Mouse (Mus musculus): ENCODE data around the gene Pbx1. TPM values are rescaled to one million over a fixed set of nuclear protein-coding genes. Genes with fewer than 3 reads are reported as not detected.

Gene Pbx1
- polyA plus RNA-seq, 2 experiments = 26.5 to 48.2 TPM

- WGBS = 79% methylated on average over 18 of the region's 18 CpGs
- DNase-seq (ENCODE audit: low spot score) (no peak), ATAC-seq (ENCODE audit: low FRiP score, low read depth) (no peak)
- no peaks in the 10 kb centered on the region for H3K9me3 ChIP-seq (ENCODE audit: control insufficient read depth, low read length)
- TF ChIP-seq POLR2A (IDR thresholded peaks at IDR 0.05; ENCODE audit: borderline replicate concordance, extremely low read depth, insufficient read depth, insufficient read length) = no peak
- H3K36me3 ChIP-seq (ENCODE audit: control insufficient read depth, insufficient read depth, low read length) = 0 out of 2 replicates have a peak, but pooled peaks cover 5% of the 10 kb centered on the region
- H3K4me3 ChIP-seq (replicated peaks; ENCODE audit: low read length) = no peak overlapping the region
- no peak overlapping the region for H3K9ac ChIP-seq (ENCODE audit: low read depth, low read length, severe bottlenecking)
- H3K4me2 ChIP-seq (replicated peaks; ENCODE audit: low read depth, low read length, severe bottlenecking) = no peak overlapping the region
- peaks cover 17% of the 10 kb centered on the region for H3K4me1 ChIP-seq (ENCODE audit: control insufficient read depth, insufficient read depth, low read length)
- no peaks in the 10 kb centered on the region for H3K27me3 ChIP-seq (ENCODE audit: control insufficient read depth, insufficient read depth, low read length)
- H3K27ac ChIP-seq (replicated peaks; ENCODE audit: low read depth, low read length) = no peak overlapping the region
Observed at GRCm38 (mm10) chr1:168327405-168328235, 104.5 kb downstream of the Pbx1 start.

GRCm38 (mm10) chr1:168325786-168326185, 106.3 kb downstream of the Pbx1 start:
- no peak for TF ChIP-seq POLR2A (IDR thresholded peaks at IDR 0.05; ENCODE audit: borderline replicate concordance, extremely low read depth, insufficient read depth, insufficient read length)
- Histone ChIP-seq H3K9ac (ENCODE audit: low read depth, low read length, severe bottlenecking) (no peak overlapping the region), H3K36me3 (ENCODE audit: control insufficient read depth, insufficient read depth, low read length) (0 out of 2 replicates have a peak, but pooled peaks cover 5% of the 10 kb centered on the region), H3K27me3 (ENCODE audit: control insufficient read depth, insufficient read depth, low read length) (no peaks in the 10 kb centered on the region), H3K4me3 (replicated peaks; ENCODE audit: low read length) (no peak overlapping the region), H3K4me1 (ENCODE audit: control insufficient read depth, insufficient read depth, low read length) (peaks cover 17% of the 10 kb centered on the region), H3K27ac (replicated peaks; ENCODE audit: low read depth, low read length) (no peak overlapping the region), H3K4me2 (replicated peaks; ENCODE audit: low read depth, low read length, severe bottlenecking) (no peak overlapping the region), H3K9me3 (ENCODE audit: control insufficient read depth, low read length) (no peaks in the 10 kb centered on the region)
- DNase-seq (ENCODE audit: low spot score) (no peak), ATAC-seq (ENCODE audit: low FRiP score, low read depth) (no peak)
- 58% methylated on average over 4 of the region's 4 CpGs for WGBS

DNA sequence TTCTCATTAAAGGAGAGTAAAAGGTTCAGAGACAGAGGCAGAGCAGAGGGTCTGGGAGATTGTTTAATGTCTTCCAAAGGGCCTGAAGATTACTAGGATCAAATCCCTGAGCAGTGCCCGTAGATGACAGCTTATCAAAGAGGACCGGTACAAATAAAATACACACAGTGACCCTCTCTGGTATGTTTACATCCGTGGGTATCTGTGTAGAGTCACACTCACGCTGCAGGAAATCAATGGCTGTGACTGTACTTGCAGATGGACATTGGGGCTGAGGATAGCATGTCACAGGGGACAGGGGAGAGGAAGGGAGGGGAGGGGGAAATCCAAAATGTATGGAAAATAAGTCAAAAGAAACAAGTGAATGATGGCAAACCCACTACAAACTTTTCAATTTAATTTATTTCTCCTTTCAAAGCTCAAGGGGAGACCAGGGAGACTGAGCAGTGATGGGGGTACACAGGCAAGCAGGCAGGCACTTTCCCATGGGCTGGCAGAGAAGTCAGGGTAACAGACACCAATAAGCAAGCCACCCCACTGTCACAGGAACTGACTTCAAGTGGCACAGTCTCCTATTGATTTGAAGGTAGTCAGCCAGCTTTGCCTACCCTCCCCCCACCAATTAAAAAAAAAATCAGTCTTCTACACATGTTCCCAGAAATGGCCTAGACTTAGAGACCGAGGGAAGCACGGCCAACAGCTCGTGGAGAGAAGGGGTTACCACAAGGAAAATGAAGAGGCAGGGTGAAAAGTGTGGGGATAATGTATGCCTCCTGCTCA, 107.6 kb downstream of the Pbx1 start:
- Histone ChIP-seq H3K9ac (ENCODE audit: low read depth, low read length, severe bottlenecking) (no peak overlapping the region), H3K4me2 (replicated peaks; ENCODE audit: low read depth, low read length, severe bottlenecking) (no peak overlapping the region), H3K36me3 (ENCODE audit: control insufficient read depth, insufficient read depth, low read length) (0 out of 2 replicates have a peak, but pooled peaks cover 5% of the 10 kb centered on the region), H3K27me3 (ENCODE audit: control insufficient read depth, insufficient read depth, low read length) (no peaks in the 10 kb centered on the region), H3K27ac (replicated peaks; ENCODE audit: low read depth, low read length) (no peak overlapping the region), H3K4me1 (ENCODE audit: control insufficient read depth, insufficient read depth, low read length) (peaks cover 17% of the 10 kb centered on the region), H3K4me3 (replicated peaks; ENCODE audit: low read length) (no peak overlapping the region), H3K9me3 (ENCODE audit: control insufficient read depth, low read length) (no peaks in the 10 kb centered on the region)
- ATAC-seq (ENCODE audit: low FRiP score, low read depth) (no peak), DNase-seq (ENCODE audit: low spot score) (no peak)
- no peak for TF ChIP-seq POLR2A (IDR thresholded peaks at IDR 0.05; ENCODE audit: borderline replicate concordance, extremely low read depth, insufficient read depth, insufficient read length)
- 47% methylated on average over 7 of the region's 7 CpGs for WGBS

GRCm38 (mm10) chr1:168323436-168324108, 108.5 kb downstream of the Pbx1 start:
- H3K27me3 ChIP-seq (ENCODE audit: control insufficient read depth, insufficient read depth, low read length) = no peaks in the 10 kb centered on the region
- H3K9me3 ChIP-seq (ENCODE audit: control insufficient read depth, low read length) = no peaks in the 10 kb centered on the region
- peaks cover 20% of the 10 kb centered on the region for H3K4me1 ChIP-seq (ENCODE audit: control insufficient read depth, insufficient read depth, low read length)
- ATAC-seq (ENCODE audit: low FRiP score, low read depth) (no peak), DNase-seq (ENCODE audit: low spot score) (no peak)
- TF ChIP-seq POLR2A (IDR thresholded peaks at IDR 0.05; ENCODE audit: borderline replicate concordance, extremely low read depth, insufficient read depth, insufficient read length) = no peak
- 87% methylated on average over 12 of the region's 12 CpGs for WGBS
- H3K9ac ChIP-seq (ENCODE audit: low read depth, low read length, severe bottlenecking) = no peak overlapping the region
- H3K4me2 ChIP-seq (replicated peaks; ENCODE audit: low read depth, low read length, severe bottlenecking) = no peak overlapping the region
- H3K4me3 ChIP-seq (replicated peaks; ENCODE audit: low read length) = no peak overlapping the region
- no peak overlapping the region for H3K27ac ChIP-seq (replicated peaks; ENCODE audit: low read depth, low read length)
- H3K36me3 ChIP-seq (ENCODE audit: control insufficient read depth, insufficient read depth, low read length) = 0 out of 2 replicates have a peak, but pooled peaks cover 2% of the 10 kb centered on the region

DNA sequence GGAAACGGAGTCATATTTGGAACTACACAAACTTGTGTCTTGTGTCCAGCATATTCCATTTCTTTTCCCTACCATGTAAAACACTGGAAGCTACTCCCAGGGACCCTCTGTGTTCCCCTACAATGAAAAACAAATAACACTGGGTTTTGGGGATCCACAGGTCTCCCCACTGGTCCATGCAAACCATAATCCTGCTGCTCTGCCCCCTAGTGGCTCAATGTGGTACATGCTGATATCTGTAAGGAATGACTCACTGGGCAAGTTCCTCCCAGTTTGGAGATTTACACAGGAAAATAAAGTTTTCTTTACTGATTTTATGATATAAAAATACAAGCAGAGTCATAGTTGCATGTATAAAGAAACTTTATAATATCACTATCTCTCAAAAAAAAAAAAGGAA, 109.2 kb downstream of the Pbx1 start:
- peaks cover 20% of the 10 kb centered on the region for H3K4me1 ChIP-seq (ENCODE audit: control insufficient read depth, insufficient read depth, low read length)
- WGBS = 96% methylated on average over 1 of the region's 1 CpGs
- TF ChIP-seq POLR2A (IDR thresholded peaks at IDR 0.05; ENCODE audit: borderline replicate concordance, extremely low read depth, insufficient read depth, insufficient read length) = no peak

More for the DNA sequence above, 109.2 kb downstream of the Pbx1 start:
- Histone ChIP-seq H3K9me3 (ENCODE audit: control insufficient read depth, low read length) (no peaks in the 10 kb centered on the region), H3K4me2 (replicated peaks; ENCODE audit: low read depth, low read length, severe bottlenecking) (no peak overlapping the region), H3K27ac (replicated peaks; ENCODE audit: low read depth, low read length) (no peak overlapping the region), H3K4me3 (replicated peaks; ENCODE audit: low read length) (no peak overlapping the region), H3K36me3 (ENCODE audit: control insufficient read depth, insufficient read depth, low read length) (no peaks in the 10 kb centered on the region), H3K27me3 (ENCODE audit: control insufficient read depth, insufficient read depth, low read length) (no peaks in the 10 kb centered on the region), H3K9ac (ENCODE audit: low read depth, low read length, severe bottlenecking) (no peak overlapping the region)
- DNase-seq (ENCODE audit: low spot score) (no peak), ATAC-seq (ENCODE audit: low FRiP score, low read depth) (no peak)
